Mouse (Mus musculus) urinary bladder, adult 18-20 months (tissue): ENCODE measurements at regions not wholly inside any gene's neighbourhood (a gene's known extent, or its start where the extent isn't known, plus 50 kb on each side); places are given as distances from the start of the nearest gene placed in this dataset.

ENCODE experiments used
- DNase-seq, 2 experiments: peaks; one replicate each; pipeline ENCODE4 v3.0.0; 2022; ENCODE audit warnings: low spot score in 2 of 2, mixed read lengths in 2 of 2

DNA sequence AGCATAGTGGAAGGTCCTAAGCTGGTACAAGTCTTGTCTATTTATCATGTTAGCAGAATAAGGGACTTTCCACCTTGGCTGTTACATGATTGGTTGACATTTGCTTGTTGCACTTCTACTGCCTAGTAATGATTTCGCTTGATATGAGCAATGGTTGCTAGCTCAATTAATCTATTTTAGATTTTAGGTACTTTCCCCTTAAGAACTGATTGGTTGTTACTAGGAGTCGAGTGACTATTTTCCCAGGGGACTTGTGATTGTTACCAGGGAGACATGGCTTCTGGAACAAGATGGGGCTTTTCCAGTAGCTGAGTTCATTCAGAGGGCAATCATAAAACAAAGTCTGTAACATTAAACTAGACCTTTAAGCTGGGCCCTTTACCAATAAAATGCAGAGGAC lies 100.9 kb downstream of the Nup35 start:
- no peak for DNase-seq

- DNase-seq = no peak
Measured at GRCm38 (mm10) chr2:80724085-80724484, 107.0 kb downstream of the Nup35 start.

GRCm38 (mm10) chr2:80731324-80731723 lies 114.3 kb downstream of the Nup35 start:
- no peak for DNase-seq

DNA sequence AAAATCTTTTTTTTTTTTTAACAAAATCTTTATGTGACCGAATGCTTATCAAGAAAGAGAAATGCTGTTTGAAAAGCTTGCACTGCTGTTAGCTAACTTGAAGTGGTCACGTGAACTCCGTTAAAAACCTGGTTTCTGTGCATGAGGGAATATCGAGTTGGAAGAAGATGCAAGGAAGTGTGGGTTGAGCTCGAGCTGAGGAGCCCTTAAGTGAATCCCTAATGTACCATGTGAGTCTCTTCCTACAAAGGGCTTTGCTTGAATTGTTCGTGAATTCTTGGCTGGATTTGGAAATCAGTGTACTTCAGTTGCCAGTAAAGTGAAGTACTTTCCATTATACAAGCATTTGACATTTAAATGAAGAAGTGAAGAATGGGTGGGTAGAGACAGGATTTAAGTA lies 129.7 kb downstream of the Nup35 start:
- DNase-seq = no peak

GRCm38 (mm10) chr2:80762013-80762612 lies 145.1 kb downstream of the Nup35 start:
- DNase-seq = peak in 1 of 2 experiments; percentile 5

DNA sequence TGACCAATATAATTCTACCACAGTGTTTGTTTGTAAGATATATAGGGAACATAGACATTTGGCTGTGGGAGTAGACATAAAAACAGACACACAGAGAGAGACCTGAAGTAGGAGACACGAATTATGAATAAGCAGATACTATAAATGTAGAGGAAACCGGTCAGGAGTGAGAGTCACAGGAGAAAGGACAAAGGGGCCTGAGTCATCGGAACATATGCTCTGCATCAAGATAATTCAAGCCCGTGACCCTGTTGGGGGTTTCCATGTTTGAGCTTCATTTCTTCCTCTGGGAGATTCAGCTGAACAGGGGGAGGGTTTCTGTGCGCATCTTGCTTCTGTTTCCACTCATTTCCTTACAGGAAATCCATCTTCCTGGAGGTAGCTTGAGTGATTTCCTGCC lies 154.1 kb downstream of the Nup35 start:
- DNase-seq = no peak

- DNase-seq = no peak
Measured at GRCm38 (mm10) chr2:80772455-80772854, 155.4 kb downstream of the Nup35 start.

GRCm38 (mm10) chr2:80786370-80786769 lies 169.3 kb downstream of the Nup35 start:
- no peak for DNase-seq

GRCm38 (mm10) chr2:80793345-80794147 lies 176.5 kb downstream of the Nup35 start:
- DNase-seq = no peak

DNA sequence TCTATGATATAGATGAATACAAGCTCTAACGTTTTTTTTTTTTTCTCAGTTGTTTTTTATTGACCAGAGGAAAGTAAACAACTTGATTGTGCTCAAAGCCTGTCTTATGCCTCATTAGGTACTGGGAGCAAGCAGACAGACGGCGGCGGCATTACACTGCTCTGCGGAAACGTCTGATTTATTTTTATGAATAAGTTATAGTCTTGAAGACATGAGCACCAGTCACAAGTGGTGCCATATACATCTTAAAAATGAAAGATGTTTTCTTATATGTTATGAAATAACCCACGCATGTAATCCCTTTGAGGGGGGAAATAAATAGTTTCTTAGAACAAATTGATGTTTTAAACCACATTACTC lies 177.1 kb downstream of the Nup35 start:
- no peak for DNase-seq

- no peak for DNase-seq
Measured at GRCm38 (mm10) chr2:80819268-80819667, 202.2 kb downstream of the Nup35 start.

GRCm38 (mm10) chr2:80851056-80851455 lies 234.0 kb downstream of the Nup35 start:
- no peak for DNase-seq

DNA sequence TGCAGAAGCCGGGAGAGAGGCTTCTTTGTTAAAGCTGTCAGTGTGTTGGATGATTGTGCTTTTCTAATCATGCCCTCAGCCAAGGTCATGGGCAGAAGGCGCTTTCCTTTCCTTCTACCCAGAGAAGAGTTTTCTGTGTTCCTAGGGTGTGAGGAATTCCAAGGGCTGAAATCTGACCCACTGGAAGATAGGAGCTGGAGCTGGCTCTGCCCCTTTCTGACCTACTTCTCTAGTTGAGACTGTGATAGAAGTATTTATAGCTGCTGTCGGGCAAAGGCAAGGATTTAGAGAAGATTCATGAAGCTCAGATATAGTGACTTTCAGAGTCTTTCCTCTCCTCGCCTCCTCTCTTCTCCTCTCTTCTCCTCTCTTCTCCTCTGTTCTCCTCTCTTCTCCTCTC lies 238.2 kb downstream of the Nup35 start:
- no peak for DNase-seq

DNA sequence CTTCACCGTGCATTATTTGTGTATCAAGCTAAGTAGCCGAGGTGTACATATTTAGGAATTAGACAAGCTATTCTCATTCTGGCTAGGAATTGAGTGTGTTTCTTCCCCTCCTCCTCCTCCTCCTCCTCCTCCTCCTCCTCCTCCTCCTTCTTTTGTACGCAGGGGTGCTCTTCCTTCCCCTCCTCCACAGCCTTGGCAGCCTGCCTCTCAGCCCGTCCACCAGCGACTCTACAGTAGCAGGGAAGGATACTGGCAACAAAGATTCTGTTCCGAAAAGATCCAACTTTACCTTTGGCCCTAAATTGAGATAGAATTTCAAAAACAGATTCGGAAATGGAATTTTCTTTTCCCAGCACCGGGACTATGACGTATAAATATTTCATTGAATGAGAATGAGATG lies 253.0 kb downstream of the Nup35 start:
- no peak for DNase-seq

GRCm38 (mm10) chr2:80870458-80870857 lies 253.4 kb downstream of the Nup35 start:
- DNase-seq = no peak

GRCm38 (mm10) chr2:80871356-80871755 lies 254.3 kb downstream of the Nup35 start:
- no peak for DNase-seq

- DNase-seq = no peak
Measured at GRCm38 (mm10) chr2:80878437-80878836, 261.4 kb downstream of the Nup35 start.

DNA sequence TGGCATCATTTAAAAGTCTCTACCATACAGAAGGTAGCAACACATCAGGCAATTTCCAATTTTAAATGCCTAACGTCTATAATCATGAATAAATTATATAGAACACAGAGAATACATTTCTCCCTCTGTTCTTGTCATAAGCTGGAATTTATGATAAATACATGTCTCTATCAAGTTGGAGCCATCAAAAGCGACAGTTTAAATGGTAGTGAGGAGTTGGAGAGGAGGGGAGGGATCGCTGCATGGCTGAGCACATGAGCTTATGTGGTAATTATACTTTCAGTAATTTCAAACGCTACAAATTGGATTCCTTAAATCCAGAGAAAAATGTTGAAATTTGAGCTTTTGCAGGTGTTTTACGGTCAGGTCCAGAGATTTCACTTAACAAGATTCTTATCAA lies 267.2 kb downstream of the Nup35 start:
- DNase-seq = no peak

- DNase-seq = no peak
Measured at GRCm38 (mm10) chr2:80902050-80902449, 285.0 kb downstream of the Nup35 start.

- no peak for DNase-seq
Measured at GRCm38 (mm10) chr2:80913478-80913877, 296.4 kb downstream of the Nup35 start.

- DNase-seq = no peak
Measured at GRCm38 (mm10) chr2:80945521-80945920, 328.5 kb downstream of the Nup35 start.

GRCm38 (mm10) chr2:80966766-80967165 lies 349.7 kb downstream of the Nup35 start:
- DNase-seq = no peak

GRCm38 (mm10) chr2:80967260-80967659 lies 350.2 kb downstream of the Nup35 start:
- no peak for DNase-seq

DNA sequence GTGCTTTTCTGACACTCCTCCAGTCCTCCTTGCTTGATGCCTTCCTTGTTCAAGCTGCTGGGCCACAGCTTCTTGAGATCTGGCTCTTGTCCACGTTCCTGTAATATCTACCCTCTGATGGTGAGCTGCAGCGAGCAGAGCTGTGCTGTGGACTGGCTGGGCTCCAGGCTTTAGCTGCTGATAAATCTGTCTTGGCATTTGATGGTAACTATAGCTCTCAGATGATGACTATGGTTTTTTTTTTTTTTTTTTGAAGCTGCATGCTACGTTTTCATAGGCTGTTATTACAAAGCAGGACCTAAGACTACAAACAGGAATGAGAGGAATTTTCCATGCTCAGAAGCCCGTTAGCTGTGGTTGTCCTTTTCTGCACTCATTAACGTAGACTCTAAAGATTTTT lies 352.3 kb downstream of the Nup35 start:
- no peak for DNase-seq
